Mouse (Mus musculus) heart, adult 9 months (tissue): ENCODE data around the gene Pex26.

Source experiments
- DNase-seq, 2 experiments: peaks; one replicate each; pipeline ENCODE4 v3.0.0; 2022; ENCODE audit warnings: low spot score in 2 of 2

The Pex26 gene

GRCm38 (mm10) chr6:121166098-121166552 is 17.3 kb upstream of the Pex26 start:
- DNase-seq = no peak

GRCm38 (mm10) chr6:121167381-121167975 is 16.0 kb upstream of the Pex26 start:
- DNase-seq = no peak

GRCm38 (mm10) chr6:121171102-121171501 is 12.4 kb upstream of the Pex26 start:
- DNase-seq = peak; percentile 73 to 90

- DNase-seq = peak in 1 of 2 experiments; percentile 44
Measured at GRCm38 (mm10) chr6:121173471-121173870, 10.0 kb upstream of the Pex26 start.

DNA sequence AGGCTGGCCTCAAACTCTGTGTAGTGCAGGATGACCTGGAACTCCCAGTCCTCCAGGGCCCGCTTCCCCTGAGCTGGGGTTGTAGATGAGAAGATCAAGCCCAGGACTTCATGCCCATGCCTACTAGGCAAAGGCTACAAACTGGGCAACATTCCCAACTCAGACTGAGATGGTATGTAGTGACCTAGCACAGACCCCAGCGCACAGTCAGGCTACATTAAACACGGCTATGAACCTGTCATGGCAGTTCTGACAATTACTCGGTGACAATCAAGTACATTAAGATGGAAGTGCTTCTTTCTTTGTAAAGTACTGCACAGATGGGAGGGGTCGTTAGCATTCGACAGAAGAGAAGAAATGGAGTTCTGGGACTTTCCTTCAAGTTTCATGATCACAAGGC is 8.7 kb upstream of the Pex26 start:
- no peak for DNase-seq

- DNase-seq = no peak
Measured at GRCm38 (mm10) chr6:121176011-121176730, 7.3 kb upstream of the Pex26 start.

DNA sequence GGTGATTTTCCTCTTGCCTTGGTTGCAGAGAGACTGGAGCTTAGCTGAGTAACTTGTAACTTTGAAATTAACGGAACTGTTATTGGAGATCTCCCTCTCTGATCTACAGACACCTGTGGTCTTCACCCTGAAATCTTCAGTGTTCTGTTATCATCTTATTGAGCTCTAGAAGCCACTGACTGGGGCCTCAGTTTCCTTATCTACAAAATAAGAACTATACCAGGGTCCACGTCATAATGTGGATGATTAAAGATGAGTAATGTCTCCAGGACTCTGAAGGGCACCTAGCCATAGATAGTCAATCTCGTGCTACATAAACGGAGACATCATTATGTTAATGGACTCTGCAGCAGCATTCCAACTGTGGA is 6.8 kb upstream of the Pex26 start:
- no peak for DNase-seq

- no peak for DNase-seq
Measured at GRCm38 (mm10) chr6:121177118-121177708, 6.3 kb upstream of the Pex26 start.

DNA sequence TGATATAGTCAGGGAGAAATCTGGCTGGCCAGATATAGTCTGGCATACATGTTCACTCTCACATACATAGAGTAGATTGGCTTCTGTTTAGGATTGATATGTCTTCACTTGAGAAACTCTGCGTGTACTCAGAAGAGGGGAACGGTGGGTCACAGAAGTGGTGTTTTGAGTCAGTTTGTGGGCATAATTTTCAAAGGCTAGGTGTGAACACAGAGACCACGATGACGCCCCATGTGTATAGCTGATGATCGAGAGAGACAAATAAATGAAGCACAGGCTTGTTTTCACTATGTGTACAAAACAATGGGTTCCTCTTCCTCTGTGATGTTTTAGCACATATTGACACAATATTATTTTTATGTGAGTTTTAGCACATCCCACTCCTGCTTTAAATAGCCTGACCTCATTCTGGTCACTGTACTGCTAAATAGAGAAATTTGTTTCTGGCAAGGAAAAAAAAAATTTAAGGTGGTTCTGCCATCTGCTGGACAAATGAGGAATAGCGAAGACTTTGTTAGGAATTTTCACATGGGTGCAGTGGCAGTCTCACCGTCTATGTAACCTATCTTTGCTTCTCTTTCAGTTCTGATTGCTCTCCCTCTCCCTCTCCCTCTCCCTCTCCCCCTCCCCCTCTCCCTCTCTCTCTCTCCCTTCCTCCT is 4.6 kb upstream of the Pex26 start:
- peak in 1 of 2 experiments; percentile 68 for DNase-seq

DNA sequence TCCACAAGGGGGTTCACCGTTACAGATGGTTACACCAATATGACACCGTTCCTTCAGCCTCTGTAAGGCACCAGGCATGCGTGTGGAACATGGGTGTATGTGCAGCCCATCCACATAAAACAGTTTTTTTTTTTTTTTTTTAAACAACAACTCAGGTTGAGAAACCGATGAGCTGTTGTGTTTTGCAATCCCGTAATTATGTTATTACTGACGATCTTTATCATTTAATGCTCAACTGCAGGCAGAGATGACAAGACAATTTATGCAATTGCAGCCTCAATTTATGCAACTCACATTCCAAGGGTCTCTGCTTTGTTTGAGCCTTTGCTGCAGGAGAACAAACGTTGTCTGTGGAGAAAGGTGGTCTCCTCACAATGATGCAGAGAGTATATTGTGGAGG is 3.6 kb upstream of the Pex26 start:
- no peak for DNase-seq

- DNase-seq = peak; percentile 40 to 53
Measured at GRCm38 (mm10) chr6:121184198-121185140, 1.0 kb downstream of the Pex26 start.

DNA sequence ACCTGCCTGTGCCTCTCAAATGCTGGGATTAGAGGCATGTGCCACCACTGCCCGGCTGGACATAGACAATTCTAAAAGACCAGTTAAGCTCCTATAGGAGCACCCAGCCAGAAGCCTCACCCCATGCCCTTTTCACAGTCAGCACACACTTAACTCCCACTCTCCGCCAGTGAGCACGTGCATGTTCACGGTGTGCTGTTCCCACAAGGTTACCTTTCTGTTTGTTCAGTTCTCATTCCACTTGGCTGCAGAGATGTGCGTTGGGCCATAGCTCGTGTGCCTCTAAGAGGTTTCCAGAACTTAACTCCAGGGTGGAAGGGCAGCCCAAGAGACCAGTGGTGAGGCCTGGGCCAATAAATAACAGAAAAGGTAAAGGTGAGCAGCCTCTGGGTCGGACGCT is 1.8 kb downstream of the Pex26 start:
- DNase-seq = no peak

DNA sequence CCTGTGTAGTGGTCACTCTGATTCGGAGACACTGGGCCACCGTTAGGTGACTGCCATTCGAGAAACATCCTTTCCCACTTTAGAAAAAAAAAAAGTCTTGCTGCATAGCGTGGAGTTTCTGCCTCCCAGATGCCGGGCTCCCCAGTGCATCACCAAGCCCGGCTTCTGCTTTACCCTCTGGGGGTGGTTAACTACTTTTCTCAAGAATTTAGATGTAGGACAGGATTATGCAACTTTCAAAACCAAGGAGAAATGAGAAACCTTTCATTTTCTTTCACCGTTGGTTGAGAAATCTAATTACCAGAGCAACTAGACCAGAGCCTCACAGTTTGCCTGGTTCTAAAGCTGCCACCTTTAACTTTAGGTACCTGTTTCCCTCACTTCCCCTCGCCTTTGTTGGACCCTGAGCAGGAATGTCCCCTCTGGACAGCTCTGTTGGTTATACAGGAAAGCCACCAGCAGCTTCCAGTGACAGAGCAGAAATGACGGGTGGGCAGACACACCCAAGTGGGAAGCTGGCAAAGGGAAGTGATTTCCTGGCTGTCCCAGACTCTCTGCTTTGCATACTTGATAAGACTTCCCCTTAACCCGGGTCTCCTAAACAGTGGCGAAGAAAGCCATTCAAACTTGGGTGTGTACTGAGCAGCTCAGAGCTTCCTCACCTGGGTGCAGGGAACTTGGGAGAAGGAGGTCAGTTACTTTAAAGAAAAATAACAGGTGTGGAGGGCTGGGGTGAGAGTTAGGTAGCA is 8.0 kb downstream of the Pex26 start:
- no peak for DNase-seq

GRCm38 (mm10) chr6:121194061-121194955 is 10.8 kb downstream of the Pex26 start:
- no peak for DNase-seq

- DNase-seq = no peak
Measured at GRCm38 (mm10) chr6:121194956-121195731, 11.7 kb downstream of the Pex26 start.

- no peak for DNase-seq
Measured at GRCm38 (mm10) chr6:121197807-121198365, 14.4 kb downstream of the Pex26 start.

GRCm38 (mm10) chr6:121200458-121200857 is 17.0 kb downstream of the Pex26 start:
- DNase-seq = no peak

- DNase-seq = no peak
Measured at GRCm38 (mm10) chr6:121202026-121202425, 18.6 kb downstream of the Pex26 start.

- DNase-seq = no peak
Measured at GRCm38 (mm10) chr6:121206481-121206880, 23.0 kb downstream of the Pex26 start.
